Mouse (Mus musculus) intestine, embryonic 16.5 days (tissue): ENCODE measurements around the gene Sdhb. TPM values are rescaled to one million over a fixed set of nuclear protein-coding genes. Genes with fewer than 3 reads are reported as not detected.

Source experiments
- polyA plus RNA-seq: library from polyadenylated mRNA; unstranded; fragments of >200 nt; fragmentation: Nextera tagmentation; extraction: Ambion mirVana; gene quantifications from 2 replicates; pipeline ENCODE4 v1.2.1, GENCODE M21; 2015

Gene Sdhb
- polyA plus RNA-seq, 1 experiment from 2014 or later: 671 TPM

Other genes starting within 250 kb of the Sdhb start
- gene Padi6, start 218.6 kb upstream of the Sdhb start, polyA plus RNA-seq: 0.07 TPM in 2 replicates
- gene Padi4, start 187.0 kb upstream of the Sdhb start, polyA plus RNA-seq: 4.4 and 5.9 TPM in 2 replicates
- 0.51 and 0.56 TPM in 2 replicates for gene Padi3, start 150.6 kb upstream of the Sdhb start, polyA plus RNA-seq
- 0.28 and 0.43 TPM in 2 replicates for gene Padi1, start 115.4 kb upstream of the Sdhb start, polyA plus RNA-seq
- 3.0 and 3.5 TPM in 2 replicates for gene Padi2, start 54.9 kb upstream of the Sdhb start, polyA plus RNA-seq
- gene Atp13a2, start 25.7 kb downstream of the Sdhb start, polyA plus RNA-seq: 29.3 and 31.5 TPM in 2 replicates
- gene Mfap2, start 49.2 kb downstream of the Sdhb start, polyA plus RNA-seq: 312 and 334 TPM in 2 replicates
- 2.2 and 3.5 TPM in 2 replicates for gene Crocc, start 99.3 kb downstream of the Sdhb start, polyA plus RNA-seq
- gene Necap2, start 117.2 kb downstream of the Sdhb start, polyA plus RNA-seq: 79.6 and 82.0 TPM in 2 replicates
- 0.22 TPM in 1 of 2 replicates, not detected in the other for gene Spata21, start 127.1 kb downstream of the Sdhb start, polyA plus RNA-seq
- gene Szrd1, start 178.6 kb downstream of the Sdhb start, polyA plus RNA-seq: 44.4 and 46.4 TPM in 2 replicates
- gene Fbxo42, start 186.7 kb downstream of the Sdhb start, polyA plus RNA-seq: 17.9 and 18.5 TPM in 2 replicates